Mouse (Mus musculus) CH12.LX (cell line): Measurements from ENCODE around the gene Ap2a2. TPM values are rescaled to one million over a fixed set of nuclear protein-coding genes. Genes with fewer than 3 reads are reported as not detected.

Experiments used
- DNase-seq: peaks from one replicate; pipeline ENCODE4 v3.0.0-alpha.2; 2013; ENCODE audit errors: extremely low read depth
- H3K27ac ChIP-seq: 2 replicates; pipeline ENCODE4 v1.5.1; 2012; ENCODE audit warnings: low read depth, mild to moderate bottlenecking, control low read depth, moderate library complexity; ENCODE audit not compliant: insufficient read depth
- H3K27me3 ChIP-seq: replicated peaks from 2 replicates; pipeline ENCODE3; 2012; ENCODE audit warnings: inconsistent platforms
- H3K36me3 ChIP-seq, 2 experiments: replicated peaks in 1 of 2; 2 replicates each; pipeline versions ENCODE3 to v1.6.1; 2012; ENCODE audit warnings: inconsistent platforms in 1 of 2, low read length in 1 of 2, mild to moderate bottlenecking in 1 of 2, mixed read lengths in 1 of 2, moderate library complexity in 1 of 2; ENCODE audit not compliant: control insufficient read depth in 1 of 2, insufficient read depth in 1 of 2
- H3K4me1 ChIP-seq, 2 experiments: 2 replicates each; pipeline ENCODE4 v1.6.1; 2012; ENCODE audit warnings: inconsistent platforms in 1 of 2, moderate library complexity in 1 of 2; ENCODE audit not compliant: insufficient read depth in 2 of 2, control insufficient read depth in 1 of 2
- H3K4me2 ChIP-seq: 2 replicates; pipeline ENCODE4 v1.6.1; 2012; ENCODE audit warnings: low read depth, mild to moderate bottlenecking, control low read depth; ENCODE audit not compliant: poor library complexity, insufficient read depth, severe bottlenecking
- H3K4me3 ChIP-seq, 3 experiments: fragments of 150-350 bp in 1 of 3; sonication (generic) in 1 of 3; replicated peaks in 1 of 3; 2 replicates each; pipeline versions ENCODE3 to v1.5.1; 2011 to 2012; ENCODE audit warnings: low read depth in 2 of 3, low read length in 2 of 3, mild to moderate bottlenecking in 2 of 3, moderate library complexity in 2 of 3, control low read depth in 1 of 3, improper control_type of control experiment in 1 of 3, inconsistent platforms in 1 of 3, mixed read lengths in 1 of 3; ENCODE audit not compliant: poor library complexity in 1 of 3
- H3K79me2 ChIP-seq: replicated peaks from 2 replicates; pipeline ENCODE4 v1.6.1; 2012; ENCODE audit warnings: mild to moderate bottlenecking, moderate library complexity; ENCODE audit not compliant: control insufficient read depth, poor library complexity, insufficient read depth, severe bottlenecking; ENCODE audit errors: extremely low read depth
- H3K9ac ChIP-seq: 2 replicates; pipeline ENCODE4 v1.6.1; 2012; ENCODE audit warnings: low read depth, mild to moderate bottlenecking, control low read depth, moderate library complexity; ENCODE audit not compliant: insufficient read depth
- H3K9me3 ChIP-seq: replicated peaks from 2 replicates; pipeline ENCODE3; 2012; ENCODE audit warnings: low read length, inconsistent platforms, mixed read lengths
- ELF1 ChIP-seq: IDR thresholded peaks from 2 replicates; pipeline ENCODE4 v1.6.1; 2014; ENCODE audit warnings: low read depth, mild to moderate bottlenecking, inconsistent platforms, low read length, improper control_type of control experiment
- ETS1 ChIP-seq: conservative IDR thresholded peaks from 2 replicates; pipeline ENCODE4 v1.6.1; 2012; ENCODE audit warnings: low read depth, mild to moderate bottlenecking, inconsistent platforms, low read length, improper control_type of control experiment, moderate library complexity
- GABPA ChIP-seq: IDR thresholded peaks from 2 replicates; pipeline ENCODE4 v1.6.1; 2012; ENCODE audit warnings: low read depth, low read length, improper control_type of control experiment, inconsistent platforms; ENCODE audit not compliant: insufficient replicate concordance
- IRF4 ChIP-seq: IDR thresholded peaks from 2 replicates; pipeline ENCODE4 v1.6.1; 2014; ENCODE audit warnings: low read depth, mild to moderate bottlenecking, inconsistent platforms, low read length, improper control_type of control experiment
- JUN ChIP-seq: IDR thresholded peaks from 2 replicates; pipeline ENCODE4 v1.6.1; 2011; ENCODE audit warnings: low read depth, mild to moderate bottlenecking, low read length, improper control_type of control experiment, moderate library complexity; ENCODE audit not compliant: insufficient read depth
- JUND ChIP-seq: conservative IDR thresholded peaks from 2 replicates; pipeline ENCODE4 v1.6.1; 2011; ENCODE audit warnings: low read depth, low read length, improper control_type of control experiment
- MAFK ChIP-seq: IDR thresholded peaks from 2 replicates; pipeline ENCODE4 v1.6.1; 2011; ENCODE audit warnings: low read length, improper control_type of control experiment; ENCODE audit not compliant: insufficient replicate concordance
- MAZ ChIP-seq: IDR thresholded peaks from 2 replicates; pipeline ENCODE4 v1.6.1; 2012; ENCODE audit warnings: low read depth, mild to moderate bottlenecking, inconsistent platforms, low read length, improper control_type of control experiment, moderate library complexity
- MEF2A ChIP-seq: IDR thresholded peaks from 2 replicates; pipeline ENCODE4 v1.6.1; 2014; ENCODE audit warnings: low read depth, mild to moderate bottlenecking, inconsistent platforms, low read length, improper control_type of control experiment, borderline replicate concordance
- NELFE ChIP-seq: IDR thresholded peaks from 2 replicates; pipeline ENCODE4 v1.6.1; 2011; ENCODE audit warnings: low read depth, low read length, improper control_type of control experiment
- NRF1 ChIP-seq: IDR thresholded peaks from 2 replicates; pipeline ENCODE4 v1.6.1; 2014; ENCODE audit warnings: low read depth, mild to moderate bottlenecking, inconsistent platforms, low read length, improper control_type of control experiment, moderate library complexity
- POLR2A ChIP-seq: IDR thresholded peaks from 2 replicates; pipeline ENCODE4 v1.6.1; 2011; ENCODE audit warnings: low read depth, mild to moderate bottlenecking, improper control_type of control experiment, low read length
- RAD21 ChIP-seq: IDR thresholded peaks from 2 replicates; pipeline ENCODE4 v1.6.1; 2011; ENCODE audit warnings: low read depth, mild to moderate bottlenecking, low read length, improper control_type of control experiment, moderate library complexity
- RCOR1 ChIP-seq: conservative IDR thresholded peaks from 2 replicates; pipeline ENCODE4 v1.6.1; 2012; ENCODE audit warnings: low read depth, mild to moderate bottlenecking, inconsistent platforms, low read length, improper control_type of control experiment
- SMC3 ChIP-seq: IDR thresholded peaks from 2 replicates; pipeline ENCODE4 v1.6.1; 2011; ENCODE audit warnings: low read depth, low read length, improper control_type of control experiment
- TCF12 ChIP-seq: IDR thresholded peaks from 2 replicates; pipeline ENCODE4 v1.6.1; 2014; ENCODE audit warnings: low read depth, mild to moderate bottlenecking, inconsistent platforms, low read length, improper control_type of control experiment
- USF1 ChIP-seq: IDR thresholded peaks from 2 replicates; pipeline ENCODE4 v1.6.1; 2014; ENCODE audit warnings: low read depth, mild to moderate bottlenecking, inconsistent platforms, low read length, improper control_type of control experiment
- USF2 ChIP-seq: conservative IDR thresholded peaks from 2 replicates; pipeline ENCODE4 v1.6.1; 2011; ENCODE audit warnings: low read depth, low read length, improper control_type of control experiment
- ZKSCAN1 ChIP-seq: IDR thresholded peaks from 2 replicates; pipeline ENCODE4 v1.6.1; 2012; ENCODE audit warnings: low read depth, inconsistent platforms, low read length, improper control_type of control experiment, borderline replicate concordance
- ZMIZ1 ChIP-seq: IDR thresholded peaks from 2 replicates; pipeline ENCODE4 v1.6.1; 2012; ENCODE audit warnings: low read depth, mild to moderate bottlenecking, inconsistent platforms, low read length, improper control_type of control experiment
- dilution Hi-C: fragments of 300-500 bp; cut with MboI; formaldehyde crosslinking; loops from 2 replicates; pipeline ENCODE4 v1.14.3; 2020; ENCODE audit warnings: low sequenced_read_pairs; ENCODE audit not compliant: extremely low pct_unique_long_range_greater_than_20kb, extremely low pct_ligation_motif_present
- in situ Hi-C: fragments of 300-500 bp; cut with MboI; formaldehyde crosslinking; loops from 3 replicates; pipeline ENCODE4 v1.14.3; 2019; ENCODE audit warnings: low sequenced_read_pairs, low pct_ligation_motif_present, low pct_unique_long_range_greater_than_20kb, mixed read lengths
- polyA plus RNA-seq: library from polyadenylated mRNA; unstranded; fragments of >175 nt; gene quantifications from 2 replicates; pipeline ENCODE4 v1.2.1, GENCODE M21; 2012; ENCODE audit warnings: low read depth; ENCODE audit not compliant: insufficient read length
- total RNA-seq, 2 experiments: library from RNA; depleted of rRNA; stranded (reverse); fragments of 300-350 nt in 1 of 2; fragments of >200 nt in 1 of 2; gene quantifications; 2 replicates each; pipeline ENCODE4 v1.2.3; 2012 to 2014

Gene Ap2a2
- total and polyA plus RNA-seq, 3 experiments, result 30.0 to 50.7 (median 43.1) TPM

DNA sequence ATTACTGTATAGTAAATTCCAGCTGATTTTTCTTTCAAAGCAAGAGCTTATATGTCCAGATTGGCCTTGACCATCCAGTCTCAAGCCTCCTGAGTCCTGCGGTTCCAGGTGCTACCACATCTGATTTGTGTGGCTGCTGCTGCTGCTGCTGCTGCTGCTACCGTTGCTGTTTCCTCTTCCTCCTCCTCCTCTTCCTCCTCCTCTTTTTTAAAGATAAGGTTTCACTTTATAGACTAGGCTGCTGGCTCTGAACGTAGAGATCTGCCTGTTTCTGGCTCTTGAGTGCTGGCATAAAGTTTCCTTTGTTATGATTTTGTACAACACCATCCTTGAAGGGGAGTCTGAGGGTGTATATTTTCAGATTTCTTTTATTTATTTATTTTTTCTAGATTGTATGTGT is 12.1 kb downstream of the Ap2a2 start:
- in situ Hi-C loops, result no loop called here
- Histone ChIP-seq H3K4me3 (no peak overlapping the region), H3K4me1 (peaks cover 2 to 49% of the 10 kb centered on the region in 2 experiments; a peak in 2 of 4 replicates), H3K27me3 (no peaks in the 10 kb centered on the region), H3K9ac (no peak overlapping the region), H3K79me2 (peaks cover 8% of the 10 kb centered on the region; the same call in 1 of the 2 replicates), H3K27ac (no peak overlapping the region), H3K4me2 (no peak overlapping the region), H3K36me3 (peaks cover 0 to 39% of the 10 kb centered on the region in 2 experiments), H3K9me3 (no peaks in the 10 kb centered on the region)
- no peak for TF ChIP-seq ZKSCAN1
- no peak for TF ChIP-seq ETS1
- TF ChIP-seq MAFK, result no peak
- no peak for TF ChIP-seq USF2
- TF ChIP-seq MAZ, result no peak
- TF ChIP-seq JUND, result no peak
- no peak for TF ChIP-seq JUN
- dilution Hi-C loops, result no loop called here
- no peak for DNase-seq

DNA sequence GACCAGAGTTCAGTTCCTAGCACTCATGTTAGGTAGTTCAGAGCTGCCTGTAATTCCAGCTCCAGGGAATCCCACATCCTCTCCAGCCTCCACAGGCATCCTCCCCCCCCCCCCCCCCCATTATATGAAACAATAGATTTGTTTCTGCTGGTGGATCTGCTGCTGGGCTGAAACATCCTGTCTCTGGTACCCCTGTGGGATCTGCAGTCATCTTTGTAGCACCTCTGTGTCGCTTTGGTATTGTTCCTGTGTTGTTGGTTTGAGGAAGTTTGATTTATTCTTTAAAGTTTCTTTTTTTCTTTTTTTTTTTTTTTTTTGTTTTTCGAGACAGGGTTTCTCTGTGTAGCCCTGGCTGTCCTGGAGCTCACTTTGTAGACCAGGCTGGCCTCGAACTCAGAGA is 13.5 kb downstream of the Ap2a2 start:
- no peak overlapping the region for H3K9ac ChIP-seq
- DNase-seq, result no peak
- no peak overlapping the region for H3K27ac ChIP-seq
- in situ Hi-C loops, result no loop called here
- H3K79me2 ChIP-seq, result peaks cover 12% of the 10 kb centered on the region; the same call in 1 of the 2 replicates
- no peak overlapping the region for H3K4me2 ChIP-seq
- TF ChIP-seq IRF4, result no peak
- no peak for TF ChIP-seq POLR2A
- TF ChIP-seq USF1, result no peak
- TF ChIP-seq ELF1, result no peak
- no peak for TF ChIP-seq NELFE
- no peak for TF ChIP-seq MEF2A
- no peak for TF ChIP-seq SMC3
- TF ChIP-seq TCF12, result no peak
- no peak for TF ChIP-seq RAD21
- TF ChIP-seq NRF1, result no peak
- no peak for TF ChIP-seq ZMIZ1
- TF ChIP-seq GABPA, result no peak
- TF ChIP-seq RCOR1, result no peak
- no peaks in the 10 kb centered on the region for H3K27me3 ChIP-seq
- no peak overlapping the region for H3K4me3 ChIP-seq
- H3K36me3 ChIP-seq, result peaks cover 0 to 31% of the 10 kb centered on the region in 2 experiments
- peaks cover 10 to 63% of the 10 kb centered on the region in 2 experiments for H3K4me1 ChIP-seq
- dilution Hi-C loops, result no loop called here
- no peaks in the 10 kb centered on the region for H3K9me3 ChIP-seq
